Mouse (Mus musculus) liver, embryonic 15.5 days (tissue): ENCODE data around the gene 1700001C19Rik. TPM values are rescaled to one million over a fixed set of nuclear protein-coding genes. Genes with fewer than 3 reads are reported as not detected.

Experiments
- ATAC-seq: fragments of 200-750 bp; cut with Nextera tagmentation; 2 replicates; pipeline ENCODE4 v1.8.0; 2017; ENCODE audit warnings: moderate number of reproducible peaks, mild to moderate bottlenecking, moderate library complexity; ENCODE audit not compliant: insufficient read depth
- H3K27ac ChIP-seq: fragments of 300-500 bp; sonication (generic); replicated peaks from 2 replicates; pipeline ENCODE4 v1.5.1; 2015; ENCODE audit warnings: mild to moderate bottlenecking, inconsistent platforms
- H3K27me3 ChIP-seq: fragments of 300-500 bp; sonication (generic); 2 replicates; pipeline ENCODE4 v1.6.1; 2015; ENCODE audit warnings: mild to moderate bottlenecking, inconsistent platforms
- H3K36me3 ChIP-seq: fragments of 300-500 bp; sonication (generic); replicated peaks from 2 replicates; pipeline ENCODE4 v1.6.1; 2015; ENCODE audit warnings: moderate library complexity, mild to moderate bottlenecking, inconsistent platforms
- H3K4me1 ChIP-seq: fragments of 300-500 bp; sonication (generic); replicated peaks from 2 replicates; pipeline ENCODE4 v1.6.1; 2015; ENCODE audit warnings: inconsistent platforms
- H3K4me2 ChIP-seq: fragments of 300-500 bp; sonication (generic); 2 replicates; pipeline ENCODE4 v1.6.1; 2015; ENCODE audit warnings: moderate library complexity, mild to moderate bottlenecking, inconsistent platforms
- H3K4me3 ChIP-seq: fragments of 300-500 bp; sonication (generic); replicated peaks from 2 replicates; pipeline ENCODE4 v1.5.1; 2015; ENCODE audit warnings: mild to moderate bottlenecking, inconsistent platforms
- H3K9ac ChIP-seq: fragments of 300-500 bp; sonication (generic); 2 replicates; pipeline ENCODE4 v1.6.1; 2015; ENCODE audit warnings: moderate library complexity, mild to moderate bottlenecking, inconsistent platforms
- H3K9me3 ChIP-seq: fragments of 300-500 bp; sonication (generic); replicated peaks from 2 replicates; pipeline ENCODE4 v1.6.1; 2016; ENCODE audit warnings: inconsistent platforms
- WGBS: fragments of 180-500 bp; shearing (Covaris S2); methylation state at CpG from one replicate; pipeline ENCODE4 v1.1.7; 2015; ENCODE audit warnings: mixed read lengths; ENCODE audit not compliant: insufficient replicate concordance; 5-methylcytosine and 5-hydroxymethylcytosine counted together
- polyA plus RNA-seq: library from polyadenylated mRNA; unstranded; fragments of >200 nt; fragmentation: Nextera tagmentation; extraction: Ambion mirVana; gene quantifications from 2 replicates; pipeline ENCODE4 v1.2.1, GENCODE M21; 2015

Gene 1700001C19Rik
- polyA plus RNA-seq, 1 experiment from 2014 or later, result 1.7 TPM

GRCm38 (mm10) chr17:47446561-47446960, 9.4 kb upstream of the 1700001C19Rik start:
- Histone ChIP-seq H3K27me3 (no peaks in the 10 kb centered on the region), H3K4me2 (no peak overlapping the region; the same call in 1 of the 2 replicates), H3K9ac (no peak overlapping the region), H3K4me1 (peaks cover 67% of the 10 kb centered on the region), H3K27ac (peak overlapping the region; percentile 68), H3K4me3 (no peak overlapping the region), H3K36me3 (no peaks in the 10 kb centered on the region), H3K9me3 (no peaks in the 10 kb centered on the region)
- 66% methylated on average over 11 of the region's 11 CpGs for WGBS
- no peak for ATAC-seq

GRCm38 (mm10) chr17:47446025-47446424, 8.8 kb upstream of the 1700001C19Rik start:
- peaks cover 72% of the 10 kb centered on the region for H3K4me1 ChIP-seq
- peak; percentile 42 for ATAC-seq
- H3K27me3 ChIP-seq, result no peaks in the 10 kb centered on the region
- no peak overlapping the region for H3K4me2 ChIP-seq
- H3K4me3 ChIP-seq, result no peak overlapping the region
- H3K9ac ChIP-seq, result no peak overlapping the region
- WGBS, result 29% methylated on average over 9 of the region's 9 CpGs
- H3K9me3 ChIP-seq, result no peaks in the 10 kb centered on the region
- H3K36me3 ChIP-seq, result no peaks in the 10 kb centered on the region
- peak overlapping the region; percentile 68 for H3K27ac ChIP-seq

- Histone ChIP-seq H3K4me2 (no peak overlapping the region), H3K36me3 (no peaks in the 10 kb centered on the region), H3K4me3 (no peak overlapping the region), H3K27ac (peak overlapping the region; percentile 68), H3K27me3 (no peaks in the 10 kb centered on the region), H3K4me1 (peaks cover 74% of the 10 kb centered on the region), H3K9ac (no peak overlapping the region), H3K9me3 (no peaks in the 10 kb centered on the region)
- ATAC-seq, result peak; percentile 49; the same call in 1 of the 2 replicates
- 38% methylated on average over 11 of the region's 11 CpGs for WGBS
Measured at GRCm38 (mm10) chr17:47445518-47445917, 8.3 kb upstream of the 1700001C19Rik start.

- Histone ChIP-seq H3K9ac (no peak overlapping the region), H3K27me3 (0 out of 2 replicates have a peak, but pooled peaks cover 3% of the 10 kb centered on the region), H3K4me3 (no peak overlapping the region), H3K4me2 (no peak overlapping the region), H3K4me1 (peaks cover 74% of the 10 kb centered on the region), H3K27ac (no peak overlapping the region), H3K9me3 (no peaks in the 10 kb centered on the region), H3K36me3 (no peaks in the 10 kb centered on the region)
- ATAC-seq, result no peak
- 50% methylated on average over 6 of the region's 6 CpGs for WGBS
Measured at GRCm38 (mm10) chr17:47444113-47444512, 6.9 kb upstream of the 1700001C19Rik start.

GRCm38 (mm10) chr17:47442271-47442670, 5.1 kb upstream of the 1700001C19Rik start:
- H3K4me2 ChIP-seq, result no peak overlapping the region
- no peak for ATAC-seq
- no peaks in the 10 kb centered on the region for H3K9me3 ChIP-seq
- H3K4me1 ChIP-seq, result peaks cover 75% of the 10 kb centered on the region
- WGBS, result 64% methylated on average over 3 of the region's 3 CpGs
- no peak overlapping the region for H3K4me3 ChIP-seq
- H3K36me3 ChIP-seq, result no peaks in the 10 kb centered on the region
- H3K27ac ChIP-seq, result no peak overlapping the region
- peaks cover 22% of the 10 kb centered on the region for H3K27me3 ChIP-seq
- no peak overlapping the region for H3K9ac ChIP-seq

- Histone ChIP-seq H3K9me3 (no peaks in the 10 kb centered on the region), H3K36me3 (no peaks in the 10 kb centered on the region), H3K4me3 (no peak overlapping the region), H3K27ac (no peak overlapping the region), H3K4me1 (peaks cover 75% of the 10 kb centered on the region), H3K4me2 (no peak overlapping the region), H3K27me3 (peaks cover 30% of the 10 kb centered on the region), H3K9ac (no peak overlapping the region)
- 56% methylated on average over 19 of the region's 19 CpGs for WGBS
- ATAC-seq, result no peak
Measured at GRCm38 (mm10) chr17:47441296-47442051, 4.3 kb upstream of the 1700001C19Rik start.

- peaks cover 70% of the 10 kb centered on the region for H3K4me1 ChIP-seq
- 53% methylated on average over 9 of the region's 9 CpGs for WGBS
- peak overlapping the region; percentile 74 for H3K27ac ChIP-seq
- ATAC-seq, result no peak
- no peaks in the 10 kb centered on the region for H3K9me3 ChIP-seq
- H3K36me3 ChIP-seq, result no peaks in the 10 kb centered on the region
- H3K9ac ChIP-seq, result no peak overlapping the region
- no peak overlapping the region for H3K4me2 ChIP-seq
- peaks cover 38% of the 10 kb centered on the region for H3K27me3 ChIP-seq
- H3K4me3 ChIP-seq, result no peak overlapping the region
Measured at GRCm38 (mm10) chr17:47440359-47440890, 3.2 kb upstream of the 1700001C19Rik start.

- Histone ChIP-seq H3K4me2 (peak overlapping the region; percentile 23; the same call in 1 of the 2 replicates), H3K4me3 (no peak overlapping the region), H3K36me3 (no peaks in the 10 kb centered on the region), H3K9me3 (no peaks in the 10 kb centered on the region), H3K27me3 (peaks cover 44% of the 10 kb centered on the region), H3K9ac (no peak overlapping the region), H3K27ac (peak overlapping the region; percentile 74), H3K4me1 (peaks cover 62% of the 10 kb centered on the region)
- 18% methylated on average over 9 of the region's 9 CpGs for WGBS
- ATAC-seq, result peak; percentile 67
Measured at GRCm38 (mm10) chr17:47439396-47440028, 2.3 kb upstream of the 1700001C19Rik start.

- H3K9me3 ChIP-seq, result no peaks in the 10 kb centered on the region
- H3K9ac ChIP-seq, result no peak overlapping the region
- H3K4me1 ChIP-seq, result peaks cover 54% of the 10 kb centered on the region
- no peak for ATAC-seq
- no peak overlapping the region for H3K4me3 ChIP-seq
- 56% methylated on average over 6 of the region's 6 CpGs for WGBS
- H3K27me3 ChIP-seq, result peaks cover 44% of the 10 kb centered on the region
- H3K27ac ChIP-seq, result peak overlapping the region; percentile 74
- peak overlapping the region; percentile 69 for H3K4me2 ChIP-seq
- no peaks in the 10 kb centered on the region for H3K36me3 ChIP-seq
Measured at GRCm38 (mm10) chr17:47438611-47439010, 1.4 kb upstream of the 1700001C19Rik start.

GRCm38 (mm10) chr17:47436156-47436906, 845 bp downstream of the 1700001C19Rik start, which contains the start of gene AI661453:
AI661453 (plus strand) TSS chr17:47436615.
- H3K9me3 ChIP-seq, result no peaks in the 10 kb centered on the region
- peak within 1 kb of the TSS; percentile 59 for H3K4me3 ChIP-seq
- peaks cover 47% of the 10 kb centered on the region for H3K4me1 ChIP-seq
- no peaks in the 10 kb centered on the region for H3K36me3 ChIP-seq
- peaks cover 44% of the 10 kb centered on the region for H3K27me3 ChIP-seq
- peak within 1 kb of the TSS; percentile 69 for H3K4me2 ChIP-seq
- no peak for ATAC-seq
- H3K27ac ChIP-seq, result peak within 1 kb of the TSS; percentile 72
- 1% methylated on average over 45 of the region's 45 CpGs for WGBS
- peak within 1 kb of the TSS; percentile 54 for H3K9ac ChIP-seq
